Mouse (Mus musculus) v-Abl transformed pro-B cells (cell line): ENCODE measurements around the gene Pradc1.

ENCODE experiments used
- in situ Hi-C, 2 experiments: fragments of 400-800 bp; cut with MboI; formaldehyde crosslinking; loops; one replicate each; pipeline ENCODE4 v1.15.1; 2025; ENCODE audit not compliant: unreplicated experiment in 2 of 2

The Pradc1 gene

GRCm38 (mm10) chr6:85452816-85453215 lies 1.0 kb upstream of the Pradc1 start:
- in situ Hi-C loops = loop anchor here (5.0 to 25.0 kb wide), 2 partner anchors 459 to 464 kb away; partner anchors contain the start of genes Nat8f1 (in 2 of the 2), Nat8f4 (in 1 of the 2) and Tprkb (in 1 of the 2)

- in situ Hi-C loops = loop anchor here (5.0 to 25.0 kb wide), 2 partner anchors 460 to 465 kb away; partner anchors contain the start of genes Nat8f1 (in 2 of the 2), Nat8f4 (in 1 of the 2) and Tprkb (in 1 of the 2)
Measured at GRCm38 (mm10) chr6:85452411-85452665, 568 bp upstream of the Pradc1 start.

DNA sequence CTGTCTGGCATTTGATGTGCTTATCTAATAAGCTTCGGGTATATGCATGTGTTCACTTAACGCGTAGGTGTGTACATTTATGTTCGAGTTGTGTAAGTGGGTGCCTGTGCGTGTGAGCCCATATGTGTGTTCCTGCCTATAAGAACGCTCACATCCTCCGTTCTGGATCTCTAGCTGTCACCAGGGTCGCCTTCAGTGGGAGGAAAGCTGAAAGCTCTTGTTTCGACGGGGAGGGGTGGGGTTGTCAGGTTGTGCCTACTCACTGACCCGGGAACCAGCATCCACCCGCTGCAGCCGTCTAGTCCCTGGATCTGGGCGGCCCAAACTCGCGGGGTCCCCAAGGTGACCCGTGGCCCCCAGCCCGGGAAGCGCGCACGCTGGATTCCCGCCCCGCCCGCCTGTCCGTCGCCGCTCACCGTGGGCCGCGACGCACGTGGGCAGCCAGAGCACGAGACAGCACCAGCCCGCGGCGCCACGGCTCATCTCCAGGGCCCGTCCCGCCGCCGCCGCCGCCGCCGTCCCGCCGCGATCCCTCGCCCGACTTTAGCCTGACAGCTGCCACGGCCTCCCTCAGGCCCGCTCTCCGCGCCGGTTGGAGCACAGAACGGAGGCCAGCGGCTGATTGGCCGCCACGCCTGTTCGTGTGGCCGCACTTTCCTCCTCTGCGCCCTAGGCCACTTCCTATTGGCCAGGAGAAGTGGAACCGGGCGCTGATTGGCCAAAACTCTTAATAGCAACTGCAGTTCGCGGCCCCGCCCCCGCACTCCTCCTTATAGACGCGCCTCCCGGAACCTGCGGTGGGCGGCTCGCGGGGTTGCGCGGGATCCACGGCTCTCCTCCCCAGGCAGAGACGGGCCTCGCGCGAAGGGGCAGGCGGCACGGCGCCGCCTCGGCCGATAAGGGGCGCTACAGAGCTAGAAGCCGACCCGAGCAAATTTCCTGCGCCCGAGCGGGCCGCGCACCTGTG lies 790 bp downstream of the Pradc1 start, which contains the start of gene Cct7:
TSS of gene Cct7 (plus strand) at position 818 of the 967 bp plus-strand sequence.
- in situ Hi-C loops = loop anchor here (5.0 to 25.0 kb wide), 2 partner anchors 461 to 466 kb away; partner anchors contain the start of genes Nat8f1 (in 2 of the 2), Nat8f4 (in 1 of the 2) and Tprkb (in 1 of the 2)

DNA sequence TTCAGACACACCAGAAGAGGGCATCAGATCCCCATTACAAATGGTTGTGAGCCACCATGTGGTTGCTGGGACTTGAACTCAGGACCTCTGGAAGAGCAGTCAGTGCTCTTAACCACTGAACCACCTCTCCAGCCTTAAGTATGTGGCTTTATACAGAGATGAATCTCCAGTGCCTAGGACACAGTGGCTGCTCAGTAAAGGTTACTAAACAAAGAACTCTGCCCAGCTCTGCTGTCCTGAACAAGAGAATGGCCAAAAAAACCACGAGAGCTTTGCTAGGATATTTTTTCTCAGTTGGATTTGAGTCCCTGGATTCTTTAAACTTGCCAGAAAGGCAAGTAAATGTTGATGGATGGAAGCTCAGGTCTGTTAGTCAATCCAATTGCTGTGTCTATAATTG lies 1.6 kb downstream of the Pradc1 start:
- in situ Hi-C loops = loop anchor here (5.0 to 25.0 kb wide), 2 partner anchors 462 to 467 kb away; partner anchors contain the start of genes Nat8f1 (in 2 of the 2), Nat8f4 (in 1 of the 2) and Tprkb (in 1 of the 2)

- in situ Hi-C loops = loop anchor here in 1 of 2 experiments (25.0 kb wide), 1 partner anchor 915 kb away; the partner anchor contains the start of genes Fam136a and Snrpg
Measured at GRCm38 (mm10) chr6:85447351-85447750, 4.4 kb downstream of the Pradc1 start.

GRCm38 (mm10) chr6:85445286-85445685 lies 6.5 kb downstream of the Pradc1 start:
- in situ Hi-C loops = loop anchor here in 1 of 2 experiments (25.0 kb wide), 1 partner anchor 917 kb away; the partner anchor contains the start of genes Fam136a and Snrpg

- in situ Hi-C loops = loop anchor here in 1 of 2 experiments (25.0 kb wide), 1 partner anchor 918 kb away; the partner anchor contains the start of genes Fam136a and Snrpg
Measured at GRCm38 (mm10) chr6:85444266-85444965, 7.4 kb downstream of the Pradc1 start.

DNA sequence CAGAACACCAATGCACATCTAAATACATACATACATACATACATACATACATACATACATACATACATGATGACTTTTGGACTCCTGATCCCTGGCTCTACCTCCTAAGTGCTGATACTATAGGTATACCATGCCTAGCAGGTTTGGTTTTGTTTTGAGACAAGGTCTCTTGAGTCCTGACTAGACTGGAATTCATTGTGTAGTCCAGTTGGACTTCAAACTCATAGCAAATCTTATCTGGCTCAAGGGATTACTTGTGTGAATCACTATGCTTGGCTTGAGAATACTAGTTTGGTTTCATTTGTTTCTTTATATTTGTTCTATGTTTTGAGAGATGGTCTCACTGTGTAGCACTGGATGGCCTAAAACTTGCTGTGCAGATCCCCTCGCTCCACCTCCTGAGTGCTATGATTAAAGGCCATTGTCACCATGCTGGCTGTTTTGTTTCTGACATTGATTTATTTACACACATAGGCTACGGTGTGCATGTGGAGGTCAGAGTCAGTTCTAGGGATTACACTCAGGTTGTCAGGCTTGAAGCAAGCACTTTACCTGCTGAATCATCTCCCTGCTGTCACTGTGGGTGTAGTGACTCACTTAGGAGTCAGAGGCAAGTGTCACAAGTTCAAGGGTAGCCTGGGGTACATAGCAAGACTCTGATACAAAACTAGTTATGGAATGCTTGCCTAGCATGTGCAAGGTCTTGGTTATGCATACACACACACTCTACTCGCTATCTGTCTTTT lies 8.1 kb downstream of the Pradc1 start:
- in situ Hi-C loops = loop anchor here in 1 of 2 experiments (25.0 kb wide), 1 partner anchor 919 kb away; the partner anchor contains the start of genes Fam136a and Snrpg

DNA sequence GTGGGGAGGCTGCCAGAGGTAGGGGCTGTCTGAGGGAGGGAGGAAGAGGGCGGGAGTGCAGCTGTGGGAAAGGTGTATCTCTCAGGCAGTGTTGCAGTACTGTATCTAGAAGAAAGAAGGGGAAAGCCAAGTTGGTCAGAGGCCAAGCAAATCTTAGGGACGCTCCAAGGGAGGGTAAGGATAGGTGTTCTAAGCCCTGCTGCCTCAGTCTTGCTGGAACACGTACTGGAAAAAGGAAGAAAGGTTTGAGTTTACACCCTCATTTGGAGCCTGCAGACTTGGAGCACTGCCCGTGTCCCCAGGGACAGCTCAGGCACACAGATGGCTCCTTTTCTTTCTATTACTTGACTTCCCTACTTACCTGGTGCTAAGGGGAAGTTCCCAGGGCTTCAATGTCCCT lies 10.6 kb downstream of the Pradc1 start:
- in situ Hi-C loops = loop anchor here in 1 of 2 experiments (25.0 kb wide), 1 partner anchor 921 kb away; the partner anchor contains the start of genes Fam136a and Snrpg

DNA sequence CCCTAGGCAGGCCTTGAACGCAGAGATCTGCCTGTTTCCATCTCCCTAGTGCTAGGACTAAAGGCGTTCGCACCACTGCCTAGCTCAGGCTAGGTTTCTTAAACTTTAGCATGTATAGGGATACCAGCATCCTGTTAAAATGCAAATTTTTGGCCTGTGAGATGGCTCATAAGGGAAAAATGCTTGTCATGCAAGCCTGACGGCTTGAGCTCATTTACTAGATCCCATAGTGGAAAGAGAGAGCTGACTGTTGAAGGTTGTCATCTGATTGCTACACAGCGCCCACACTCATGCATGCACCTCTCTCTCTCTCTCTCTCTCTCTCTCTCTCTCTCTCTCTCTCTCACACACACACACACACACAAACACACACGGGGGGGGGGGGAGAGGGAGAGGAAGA lies 15.1 kb downstream of the Pradc1 start:
- in situ Hi-C loops = loop anchor here in 1 of 2 experiments (25.0 kb wide), 1 partner anchor 926 kb away; the partner anchor contains the start of genes Fam136a and Snrpg

- in situ Hi-C loops = loop anchor here in 1 of 2 experiments (25.0 kb wide), 1 partner anchor 926 kb away; the partner anchor contains the start of genes Fam136a and Snrpg
Measured at GRCm38 (mm10) chr6:85436204-85436603, 15.6 kb downstream of the Pradc1 start.

DNA sequence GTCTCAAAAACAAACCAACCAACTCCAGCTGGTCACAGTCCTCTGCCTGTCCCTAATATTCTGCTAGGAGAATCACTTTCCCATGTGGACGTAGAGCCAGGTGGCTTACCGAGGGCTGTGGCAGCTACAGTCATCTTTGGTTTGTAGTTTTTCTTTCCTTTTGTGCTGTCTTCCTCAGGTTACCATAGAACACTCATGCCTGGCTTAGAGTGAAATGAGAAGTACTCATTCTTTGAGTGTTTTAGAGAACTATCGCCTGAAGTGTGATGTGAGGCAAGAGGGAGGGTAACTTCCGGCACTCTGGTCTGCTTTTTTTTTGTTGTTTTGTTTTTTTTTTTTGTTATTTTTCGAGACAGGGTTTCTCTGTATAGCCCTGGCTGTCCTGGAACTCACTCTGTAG lies 17.9 kb downstream of the Pradc1 start:
- in situ Hi-C loops = loop anchor here in 1 of 2 experiments (25.0 kb wide), 1 partner anchor 928 kb away; the partner anchor contains the start of genes Fam136a and Snrpg

GRCm38 (mm10) chr6:85431842-85432431 lies 19.8 kb downstream of the Pradc1 start, which contains the start of gene Smyd5:
Smyd5 (plus strand) TSS chr6:85431989.
- in situ Hi-C loops = loop anchor here in 1 of 2 experiments (25.0 kb wide), 1 partner anchor 930 kb away; the partner anchor contains the start of genes Fam136a and Snrpg

DNA sequence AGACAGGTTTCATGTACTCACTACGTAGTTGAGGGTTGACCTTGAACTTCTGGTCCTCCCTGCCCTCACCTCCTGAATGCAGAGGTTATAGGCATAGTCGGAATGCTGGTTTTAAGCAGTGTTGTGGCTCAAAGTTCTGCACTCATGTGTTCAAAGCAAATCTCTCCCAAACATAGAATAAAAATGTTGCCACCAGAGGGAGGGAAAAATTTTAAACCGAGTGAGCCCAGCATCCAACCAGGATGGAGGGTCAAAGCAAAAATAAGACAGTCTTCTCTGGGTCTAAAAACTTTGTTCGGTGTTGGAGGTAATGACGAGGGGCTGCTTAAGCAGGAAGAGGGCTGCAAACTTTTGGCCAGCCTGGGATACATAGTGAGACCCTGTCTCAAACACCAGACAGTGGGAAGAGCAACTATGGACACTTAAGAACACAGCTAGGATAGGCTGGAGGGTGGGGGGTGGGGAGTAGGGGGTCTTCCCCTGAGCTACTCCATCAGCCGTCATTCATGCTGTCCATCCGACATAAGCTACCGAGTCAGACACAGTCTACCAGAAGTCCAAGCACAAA lies 20.4 kb downstream of the Pradc1 start:
- in situ Hi-C loops = loop anchor here in 1 of 2 experiments (25.0 kb wide), 1 partner anchor 931 kb away; the partner anchor contains the start of genes Fam136a and Snrpg

DNA sequence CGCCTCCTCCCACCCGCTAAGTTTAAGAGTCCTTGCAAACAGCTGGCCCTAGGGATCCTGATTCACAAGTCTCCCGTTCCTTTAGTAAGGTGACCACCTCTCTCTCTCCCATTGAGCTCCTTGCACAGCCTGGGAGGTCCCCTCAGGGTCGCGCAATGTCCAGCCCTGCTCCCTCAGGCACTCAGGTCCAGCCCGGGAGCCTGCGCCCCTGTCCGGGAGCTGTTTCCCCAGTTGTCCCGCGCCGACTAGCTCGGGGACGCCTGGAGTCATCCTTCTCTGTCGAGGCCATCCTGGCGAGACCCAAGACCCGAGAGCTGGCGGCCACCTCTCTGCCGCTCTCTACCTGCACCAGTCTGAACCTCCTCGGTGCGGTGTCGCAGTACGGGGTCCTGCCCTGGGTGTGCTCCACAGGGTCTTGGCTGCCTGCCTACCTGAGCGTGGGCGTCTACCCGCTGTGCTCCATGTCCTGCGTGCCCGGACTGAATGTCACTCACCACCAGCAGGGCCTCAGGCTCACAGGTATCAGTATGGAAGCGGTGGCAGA lies 27.9 kb downstream of the Pradc1 start, which contains the start of gene Noto:
TSS of gene Noto (plus strand) at position 51 of the 544 bp plus-strand sequence.
- in situ Hi-C loops = loop anchor here in 1 of 2 experiments (25.0 kb wide), 2 partner anchors 387 to 1337 kb away; no protein-coding TSS in a partner anchor

GRCm38 (mm10) chr6:85419150-85419549 lies 32.6 kb downstream of the Pradc1 start:
- in situ Hi-C loops = loop anchor here (10.0 to 25.0 kb wide), 3 partner anchors 264 to 1332 kb away; no protein-coding TSS in a partner anchor

DNA sequence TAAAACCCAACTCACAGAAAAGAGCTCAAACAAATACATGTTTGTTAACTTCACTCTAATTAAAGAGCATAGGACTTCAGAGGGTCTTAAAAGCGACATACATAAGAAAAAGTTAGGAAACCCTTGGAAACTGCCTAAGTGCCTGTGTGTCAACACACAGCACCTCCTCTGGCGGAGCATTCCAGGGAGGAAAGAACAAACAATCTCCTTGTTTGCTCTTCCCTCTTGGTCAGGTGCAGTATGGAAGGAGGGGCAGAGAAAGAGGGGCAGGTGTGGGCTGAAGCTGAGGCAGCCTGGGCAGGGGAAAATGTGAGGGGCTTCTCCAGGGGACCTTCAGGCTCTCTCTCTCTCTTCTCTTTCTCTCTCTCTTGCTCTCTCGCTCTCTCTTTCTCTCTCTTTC lies 35.9 kb downstream of the Pradc1 start:
- in situ Hi-C loops = loop anchor here (10.0 to 25.0 kb wide), 3 partner anchors 261 to 1329 kb away; no protein-coding TSS in a partner anchor
